Mouse (Mus musculus) limb, embryonic 15.5 days (tissue): ENCODE measurements around the gene Tlx1. TPM values are rescaled to one million over a fixed set of nuclear protein-coding genes. Genes with fewer than 3 reads are reported as not detected.

Experiments used
- ATAC-seq: fragments of 200-750 bp; cut with Nextera tagmentation; 2 replicates; pipeline ENCODE4 v1.8.0; 2017; ENCODE audit warnings: low read depth, moderate TSS enrichment; ENCODE audit not compliant: insufficient number of reproducible peaks, low FRiP score, low TSS enrichment
- H3K27ac ChIP-seq: fragments of 300-500 bp; sonication (generic); 2 replicates; pipeline ENCODE4 v1.5.1; 2015; ENCODE audit warnings: moderate library complexity, mild to moderate bottlenecking, inconsistent platforms
- H3K27me3 ChIP-seq: fragments of 300-500 bp; sonication (generic); 2 replicates; pipeline ENCODE4 v1.6.1; 2015; ENCODE audit warnings: inconsistent platforms
- H3K36me3 ChIP-seq: fragments of 300-500 bp; sonication (generic); 2 replicates; pipeline ENCODE4 v1.6.1; 2015; ENCODE audit warnings: inconsistent platforms
- H3K4me1 ChIP-seq: fragments of 300-500 bp; sonication (generic); 2 replicates; pipeline ENCODE4 v1.6.1; 2015; ENCODE audit warnings: inconsistent platforms
- H3K4me2 ChIP-seq: fragments of 300-500 bp; sonication (generic); 2 replicates; pipeline ENCODE4 v1.6.1; 2015; ENCODE audit warnings: mild to moderate bottlenecking, inconsistent platforms
- H3K4me3 ChIP-seq: fragments of 300-500 bp; sonication (generic); 2 replicates; pipeline ENCODE4 v1.5.1; 2015; ENCODE audit warnings: mild to moderate bottlenecking, inconsistent platforms
- H3K9ac ChIP-seq: fragments of 300-500 bp; sonication (generic); 2 replicates; pipeline ENCODE4 v1.6.1; 2015; ENCODE audit warnings: inconsistent platforms
- H3K9me3 ChIP-seq: fragments of 300-500 bp; sonication (generic); 2 replicates; pipeline ENCODE4 v1.6.1; 2016; ENCODE audit warnings: inconsistent platforms
- WGBS: fragments of 180-500 bp; shearing (Covaris S2); methylation state at CpG from one replicate; pipeline ENCODE4 v1.1.7; 2015; 5-methylcytosine and 5-hydroxymethylcytosine counted together
- polyA plus RNA-seq: library from polyadenylated mRNA; unstranded; fragments of >200 nt; fragmentation: Nextera tagmentation; extraction: Ambion mirVana; gene quantifications from 2 replicates; pipeline ENCODE4 v1.2.1, GENCODE M21; 2015

Tlx1 gene
- 0.87 and 0.88 TPM in 2 replicates for polyA plus RNA-seq

DNA sequence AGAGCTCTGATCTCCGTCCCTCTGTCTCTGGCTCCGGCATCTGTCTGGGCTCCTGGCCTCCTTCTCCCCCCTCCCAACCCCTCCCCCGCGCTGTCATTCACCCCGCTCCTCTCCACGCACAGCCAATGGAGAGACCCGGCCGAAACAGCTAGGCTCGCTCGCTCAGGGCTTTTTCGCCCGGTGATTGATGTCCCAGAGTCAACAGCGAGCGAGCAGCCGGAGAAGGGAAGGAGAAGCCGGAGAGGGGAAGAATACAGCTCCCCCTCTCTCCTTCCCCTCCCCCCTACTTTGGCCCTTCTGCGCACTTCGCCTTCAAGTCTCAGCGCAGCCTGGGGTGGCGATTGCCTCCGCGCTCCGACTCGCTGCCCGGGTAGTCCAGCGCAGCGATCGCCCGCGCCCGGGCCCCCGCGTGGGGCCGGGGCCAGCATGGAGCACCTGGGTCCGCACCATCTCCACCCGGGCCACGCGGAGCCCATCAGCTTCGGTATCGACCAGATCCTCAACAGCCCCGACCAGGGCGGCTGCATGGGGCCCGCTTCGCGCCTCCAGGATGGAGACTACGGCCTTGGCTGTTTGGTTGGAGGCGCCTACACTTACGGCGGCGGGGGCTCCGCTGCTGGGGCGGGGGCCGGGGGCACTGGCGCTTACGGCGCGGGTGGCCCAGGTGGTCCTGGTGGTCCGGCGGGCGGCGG, at the start of gene Tlx1:
Gene Tlx1 (plus strand): TSS at position 191 of the 692 bp plus-strand sequence.
- H3K36me3 ChIP-seq: no peaks in the 10 kb centered on the region
- H3K9me3 ChIP-seq: no peaks in the 10 kb centered on the region
- peak within 1 kb of the TSS; percentile 48 for H3K4me2 ChIP-seq
- WGBS: 1% methylated on average over 57 of the region's 61 CpGs
- peaks cover 98% of the 10 kb centered on the region for H3K27me3 ChIP-seq
- H3K9ac ChIP-seq: no peak within 1 kb of the TSS; the same call in 1 of the 2 replicates
- no peak within 1 kb of the TSS for H3K27ac ChIP-seq
- 0 out of 2 replicates have a peak, but pooled peaks have one; percentile 14 for ATAC-seq
- peak within 1 kb of the TSS; percentile 38 for H3K4me3 ChIP-seq
- peaks cover 37% of the 10 kb centered on the region for H3K4me1 ChIP-seq

DNA sequence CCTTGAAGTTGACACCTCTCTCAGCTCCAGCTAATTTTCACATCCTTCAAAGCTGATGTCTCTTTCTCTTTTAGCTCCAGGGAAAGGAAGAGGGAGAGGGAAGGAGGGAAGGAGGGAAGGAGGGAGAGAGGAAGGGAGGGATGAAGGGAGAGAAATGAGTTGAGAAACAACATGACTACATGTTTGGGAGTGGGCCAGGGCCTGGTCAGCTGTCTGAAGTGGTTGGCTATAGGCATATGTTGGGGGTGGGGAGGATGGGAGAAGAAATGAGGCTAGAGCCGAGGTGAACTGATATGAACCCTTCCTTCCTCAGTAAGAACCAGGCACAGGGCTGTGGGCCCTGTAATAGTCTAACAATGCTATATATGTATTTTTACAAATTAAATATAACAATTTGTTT, 44.9 kb upstream of the Tlx1 start:
- H3K9ac ChIP-seq: no peak overlapping the region
- H3K27me3 ChIP-seq: peaks cover 57% of the 10 kb centered on the region
- no peak overlapping the region for H3K4me3 ChIP-seq
- no peak overlapping the region for H3K27ac ChIP-seq
- no peak for ATAC-seq
- H3K4me1 ChIP-seq: 0 out of 2 replicates have a peak, but pooled peaks cover 2% of the 10 kb centered on the region
- WGBS: 24% methylated on average over 1 of the region's 1 CpGs
- H3K36me3 ChIP-seq: no peaks in the 10 kb centered on the region
- no peaks in the 10 kb centered on the region for H3K9me3 ChIP-seq
- no peak overlapping the region for H3K4me2 ChIP-seq

DNA sequence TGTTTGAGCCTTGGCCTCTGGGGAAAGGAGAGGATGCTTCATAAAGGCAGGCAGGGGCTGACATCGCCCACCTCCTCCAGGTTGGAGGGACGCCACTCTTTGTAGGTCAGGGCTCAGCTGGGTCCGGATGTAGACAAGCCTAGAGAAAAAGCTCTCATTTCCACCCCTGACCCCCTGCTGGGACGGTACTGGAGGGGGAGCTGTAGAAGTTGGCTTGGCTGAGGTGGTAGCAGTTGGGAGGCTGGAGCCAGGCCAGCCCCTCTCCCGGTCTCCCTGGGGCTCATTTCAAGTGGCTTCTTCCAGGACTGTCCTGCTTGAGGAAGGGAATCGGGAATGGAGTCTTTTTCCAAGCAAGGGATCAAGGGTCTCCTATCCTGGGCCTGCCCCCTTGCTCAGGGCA, 43.8 kb upstream of the Tlx1 start:
- WGBS: 31% methylated on average over 6 of the region's 6 CpGs
- no peak for ATAC-seq
- Histone ChIP-seq H3K27me3 (peaks cover 47% of the 10 kb centered on the region), H3K4me3 (no peak overlapping the region), H3K36me3 (no peaks in the 10 kb centered on the region), H3K4me2 (no peak overlapping the region), H3K9me3 (no peaks in the 10 kb centered on the region), H3K9ac (no peak overlapping the region), H3K27ac (no peak overlapping the region), H3K4me1 (0 out of 2 replicates have a peak, but pooled peaks cover 2% of the 10 kb centered on the region)

DNA sequence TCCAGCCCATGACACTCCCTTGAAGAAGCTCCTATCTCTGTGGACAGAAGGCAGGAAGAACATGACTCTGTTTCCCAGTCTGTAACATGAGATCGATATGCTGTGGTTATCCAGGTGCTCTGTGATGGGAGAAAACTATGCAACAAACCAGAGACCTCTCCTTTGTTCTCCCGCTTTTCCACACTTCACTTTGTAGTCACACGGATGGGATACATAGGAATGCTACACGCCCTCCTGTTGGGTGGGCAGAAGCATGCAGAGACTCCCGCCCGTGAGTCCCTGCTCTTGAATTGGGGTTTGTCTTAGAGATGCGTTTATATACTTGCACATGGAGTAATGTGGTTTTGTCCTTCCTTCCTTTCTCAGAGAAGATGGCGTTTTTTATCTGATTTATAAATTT, 39.8 kb upstream of the Tlx1 start:
- Histone ChIP-seq H3K4me1 (0 out of 2 replicates have a peak, but pooled peaks cover 2% of the 10 kb centered on the region), H3K4me3 (no peak overlapping the region), H3K27me3 (peaks cover 19% of the 10 kb centered on the region), H3K27ac (no peak overlapping the region), H3K4me2 (no peak overlapping the region), H3K36me3 (no peaks in the 10 kb centered on the region), H3K9ac (no peak overlapping the region), H3K9me3 (no peaks in the 10 kb centered on the region)
- 62% methylated on average over 8 of the region's 8 CpGs for WGBS
- no peak for ATAC-seq

DNA sequence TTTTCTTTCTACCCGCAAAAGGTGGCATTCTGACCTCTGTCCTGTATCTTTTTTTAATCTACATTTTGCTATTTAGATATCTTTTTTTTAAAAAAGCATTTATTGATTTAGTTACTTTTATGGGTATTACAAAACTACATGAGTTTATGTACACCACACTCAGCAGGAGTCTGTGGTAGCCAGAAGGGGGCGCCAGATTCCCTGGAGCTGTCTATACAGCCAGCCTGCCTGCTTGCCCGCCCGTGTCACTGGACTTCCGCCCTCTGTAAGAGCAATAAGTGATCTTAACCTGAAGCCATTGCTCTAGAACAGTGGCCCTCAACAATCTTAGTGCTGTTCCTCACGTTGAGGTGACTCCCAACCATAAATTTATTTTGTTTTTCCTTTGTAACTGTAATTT, 38.0 kb upstream of the Tlx1 start:
- Histone ChIP-seq H3K4me1 (0 out of 2 replicates have a peak, but pooled peaks cover 2% of the 10 kb centered on the region), H3K4me3 (no peak overlapping the region), H3K27ac (no peak overlapping the region), H3K4me2 (no peak overlapping the region), H3K9me3 (no peaks in the 10 kb centered on the region), H3K27me3 (peaks cover 13% of the 10 kb centered on the region; the same call in 1 of the 2 replicates), H3K36me3 (no peaks in the 10 kb centered on the region), H3K9ac (no peak overlapping the region)
- WGBS: 86% methylated on average over 6 of the region's 6 CpGs
- ATAC-seq: no peak

DNA sequence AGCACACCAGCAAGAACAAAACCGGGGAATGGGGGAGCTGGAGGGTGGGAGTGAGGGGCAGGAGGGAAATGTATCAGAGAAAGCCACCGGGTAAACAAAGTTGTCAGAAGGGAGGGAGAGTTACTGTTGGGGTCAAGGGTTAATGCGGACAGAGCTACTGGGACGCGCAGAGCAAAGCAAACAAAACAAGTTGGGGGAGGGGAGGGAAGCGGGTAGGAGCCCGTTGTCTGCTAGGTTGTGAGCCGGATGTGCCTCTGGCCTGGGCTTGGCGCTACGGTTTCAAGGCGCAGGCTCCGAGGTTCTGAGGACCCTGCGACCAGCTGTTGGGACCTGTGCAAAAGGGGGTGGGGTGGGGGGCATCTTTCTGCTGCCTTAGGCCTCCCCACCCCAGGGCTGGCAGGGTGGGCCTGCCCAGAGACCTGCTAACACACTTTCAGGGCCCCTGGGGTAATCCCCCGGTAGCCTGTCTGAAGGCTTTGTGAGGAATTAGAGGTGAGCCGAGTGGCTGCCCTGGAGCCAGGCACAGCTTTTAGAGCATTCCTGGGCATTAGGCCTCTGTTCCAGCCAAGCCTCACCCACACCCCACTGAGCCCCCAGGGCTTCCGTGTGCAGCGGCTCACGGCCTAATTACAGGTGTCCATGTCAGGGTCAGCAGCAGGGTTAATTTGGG, 36.6 kb upstream of the Tlx1 start:
- peaks cover 19% of the 10 kb centered on the region for H3K27me3 ChIP-seq
- H3K9me3 ChIP-seq: no peaks in the 10 kb centered on the region
- H3K4me1 ChIP-seq: 0 out of 2 replicates have a peak, but pooled peaks cover 2% of the 10 kb centered on the region
- H3K4me3 ChIP-seq: no peak overlapping the region
- 3% methylated on average over 18 of the region's 18 CpGs for WGBS
- H3K36me3 ChIP-seq: no peaks in the 10 kb centered on the region
- no peak overlapping the region for H3K27ac ChIP-seq
- H3K4me2 ChIP-seq: no peak overlapping the region
- no peak overlapping the region for H3K9ac ChIP-seq
- no peak for ATAC-seq

DNA sequence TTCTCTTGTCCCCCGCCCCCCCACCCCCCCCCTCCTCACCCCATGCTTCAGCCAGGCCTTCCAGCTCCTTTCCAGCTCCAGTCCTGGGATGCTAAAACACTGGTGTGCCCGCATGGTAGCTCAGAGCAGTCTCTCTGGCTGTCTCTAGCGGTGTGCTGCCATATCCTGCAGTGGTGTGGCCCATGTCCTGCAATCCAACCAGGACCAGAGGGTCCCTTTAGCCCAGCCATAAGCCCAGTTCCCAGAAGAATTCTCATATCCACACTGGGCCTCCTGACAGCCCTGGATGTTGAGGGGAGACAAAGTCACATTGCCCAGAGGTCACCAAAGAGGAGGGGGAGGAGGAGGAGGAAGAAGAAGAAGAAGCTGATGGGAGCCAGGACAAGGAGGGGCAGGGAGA, 35.7 kb upstream of the Tlx1 start:
- H3K27me3 ChIP-seq: peaks cover 19% of the 10 kb centered on the region

DNA sequence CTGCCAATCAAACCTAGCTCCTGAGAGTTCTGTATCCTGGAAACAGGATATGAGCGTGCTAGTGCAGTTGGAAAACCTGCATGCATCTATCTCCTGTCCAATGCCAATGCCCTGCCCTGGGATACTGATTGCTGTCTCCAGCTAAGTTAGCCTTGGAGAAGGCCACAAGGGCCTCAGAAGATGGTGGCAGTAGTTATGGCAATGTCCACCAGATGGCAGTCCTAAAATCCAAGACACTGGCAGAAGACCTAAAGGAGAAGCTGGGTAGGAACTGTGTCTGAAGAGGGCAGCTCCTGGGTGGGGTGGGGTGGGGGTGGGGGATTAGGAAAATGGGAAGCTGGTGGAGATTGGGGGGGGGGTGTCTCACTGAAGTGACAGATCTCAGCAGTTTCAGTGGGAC, 33.7 kb upstream of the Tlx1 start:
- whole genome bisulfite sequencing: 57% methylated on average over 1 of the region's 1 CpGs
- Histone ChIP-seq H3K4me1 (no peaks in the 10 kb centered on the region), H3K9ac (no peak overlapping the region), H3K27me3 (peaks cover 25% of the 10 kb centered on the region; the same call in 1 of the 2 replicates), H3K9me3 (no peaks in the 10 kb centered on the region), H3K4me3 (no peak overlapping the region), H3K36me3 (no peaks in the 10 kb centered on the region), H3K4me2 (no peak overlapping the region), H3K27ac (no peak overlapping the region)
- ATAC-seq: no peak

More for the DNA sequence above, 35.7 kb upstream of the Tlx1 start:
- 40% methylated on average over 3 of the region's 3 CpGs for WGBS
- ATAC-seq: no peak
- no peak overlapping the region for H3K27ac ChIP-seq
- H3K9ac ChIP-seq: no peak overlapping the region
- H3K4me1 ChIP-seq: 0 out of 2 replicates have a peak, but pooled peaks cover 2% of the 10 kb centered on the region
- no peak overlapping the region for H3K4me2 ChIP-seq
- no peaks in the 10 kb centered on the region for H3K36me3 ChIP-seq
- no peaks in the 10 kb centered on the region for H3K9me3 ChIP-seq
- H3K4me3 ChIP-seq: no peak overlapping the region

DNA sequence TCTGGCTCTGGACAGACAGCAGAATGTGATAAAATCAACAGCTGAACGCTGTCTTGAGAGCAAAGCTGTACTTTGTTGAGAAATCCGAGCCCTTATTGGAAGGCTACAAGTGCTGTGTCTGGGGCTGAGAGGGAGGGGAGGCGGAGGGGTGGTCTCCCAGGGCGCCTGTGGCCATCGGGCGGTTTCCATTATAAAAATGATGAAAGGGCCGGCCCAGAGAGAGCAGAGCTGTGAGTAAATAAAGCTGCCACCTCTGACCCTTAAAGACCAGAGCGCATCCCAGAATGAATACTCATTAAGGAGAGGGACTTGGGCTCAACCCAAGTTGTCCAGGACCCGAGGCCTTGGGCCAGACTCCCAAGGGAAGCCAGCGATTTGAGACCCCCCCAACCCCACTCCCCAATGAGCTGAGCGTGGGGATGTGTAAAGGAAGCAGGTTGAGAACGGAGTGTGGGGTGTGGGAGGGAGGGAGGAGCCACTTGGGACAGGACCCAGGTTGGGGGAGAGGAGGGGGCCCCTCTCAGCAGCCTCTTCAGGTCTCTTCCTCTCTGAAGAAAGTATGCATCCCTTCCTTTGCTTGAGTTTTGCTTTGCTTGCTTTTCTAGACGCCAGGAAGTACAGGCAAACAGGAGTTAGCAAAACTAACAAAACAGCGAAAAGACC, 18.4 kb upstream of the Tlx1 start:
- no peak for ATAC-seq
- WGBS: 18% methylated on average over 14 of the region's 14 CpGs
- no peak overlapping the region for H3K4me2 ChIP-seq
- H3K4me3 ChIP-seq: no peak overlapping the region
- H3K36me3 ChIP-seq: no peaks in the 10 kb centered on the region
- no peak overlapping the region for H3K27ac ChIP-seq
- H3K9me3 ChIP-seq: no peaks in the 10 kb centered on the region
- H3K9ac ChIP-seq: no peak overlapping the region
- no peaks in the 10 kb centered on the region for H3K4me1 ChIP-seq
- peaks cover 48% of the 10 kb centered on the region for H3K27me3 ChIP-seq

DNA sequence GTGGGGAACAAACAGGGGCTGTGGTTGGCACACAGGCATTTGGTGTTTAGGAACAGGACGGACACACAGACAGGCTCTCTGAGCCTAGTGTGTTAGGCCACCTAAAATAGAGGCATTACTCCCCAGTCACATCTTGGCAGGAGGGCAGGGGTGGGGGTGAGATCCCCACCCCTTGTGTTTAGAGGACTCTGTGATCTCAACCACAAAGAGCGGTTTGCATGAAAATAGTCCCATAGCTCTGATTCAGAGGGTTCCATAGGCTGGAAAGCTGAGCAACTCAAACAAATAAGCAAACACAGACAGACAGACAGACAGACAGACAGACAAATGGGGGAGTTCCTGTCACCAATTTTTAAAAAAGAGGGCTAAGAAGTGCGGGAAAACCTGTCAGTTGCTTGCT, 7.9 kb upstream of the Tlx1 start:
- Histone ChIP-seq H3K27ac (no peak overlapping the region), H3K4me3 (no peak overlapping the region), H3K4me1 (peaks cover 7% of the 10 kb centered on the region), H3K36me3 (no peaks in the 10 kb centered on the region), H3K27me3 (peaks cover 95% of the 10 kb centered on the region), H3K9me3 (no peaks in the 10 kb centered on the region), H3K9ac (no peak overlapping the region), H3K4me2 (no peak overlapping the region)
- WGBS: 12% methylated on average over 3 of the region's 3 CpGs
- ATAC-seq: no peak

DNA sequence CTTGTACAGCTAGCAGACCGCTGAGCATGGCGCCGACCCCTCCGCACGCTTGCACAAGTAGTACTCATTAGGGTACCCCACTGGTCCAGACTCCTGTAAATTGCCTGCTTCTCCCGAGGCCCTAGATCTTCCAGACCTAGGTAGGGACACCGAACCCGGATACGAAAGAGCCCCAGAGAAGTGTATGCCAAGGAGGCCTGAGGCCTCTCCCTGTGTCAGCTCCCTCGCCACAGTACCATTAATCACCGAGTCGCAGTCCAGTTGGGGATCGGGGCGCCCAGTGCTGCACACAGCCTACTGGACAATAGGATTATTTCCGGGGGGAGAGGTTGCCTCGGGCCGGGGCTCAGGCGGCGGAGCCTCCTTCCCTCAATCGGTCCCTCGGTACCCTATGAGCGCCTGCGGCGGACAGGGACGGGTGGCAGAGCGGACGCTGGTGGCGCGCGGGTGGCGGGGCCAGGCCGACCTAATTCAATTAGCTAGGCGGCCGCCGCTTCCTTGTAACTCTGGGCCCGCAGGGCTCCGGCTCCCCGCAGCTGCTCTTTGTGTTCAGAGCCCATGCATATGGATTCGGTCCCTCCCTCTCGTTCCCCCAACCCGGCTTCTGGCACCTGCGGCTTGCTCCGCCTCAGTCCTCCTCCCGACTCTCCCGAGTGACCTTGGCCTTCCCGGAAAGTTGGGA, 7.1 kb upstream of the Tlx1 start:
- WGBS: 2% methylated on average over 46 of the region's 46 CpGs
- no peak overlapping the region for H3K4me3 ChIP-seq
- H3K9ac ChIP-seq: no peak overlapping the region
- H3K27me3 ChIP-seq: peaks cover 100% of the 10 kb centered on the region
- no peaks in the 10 kb centered on the region for H3K9me3 ChIP-seq
- no peak overlapping the region for H3K27ac ChIP-seq
- H3K4me1 ChIP-seq: peaks cover 7% of the 10 kb centered on the region
- ATAC-seq: no peak
- no peaks in the 10 kb centered on the region for H3K36me3 ChIP-seq
- 0 out of 2 replicates have a peak overlapping the region, but pooled peaks have one; percentile 4 for H3K4me2 ChIP-seq
